Mouse (Mus musculus): ENCODE measurements around the gene Ganab. TPM values are rescaled to one million over a fixed set of nuclear protein-coding genes. Genes with fewer than 3 reads are reported as not detected.

Ganab gene
- polyA plus RNA-seq, 1 experiment from 2014 or later: 104 TPM

DNA sequence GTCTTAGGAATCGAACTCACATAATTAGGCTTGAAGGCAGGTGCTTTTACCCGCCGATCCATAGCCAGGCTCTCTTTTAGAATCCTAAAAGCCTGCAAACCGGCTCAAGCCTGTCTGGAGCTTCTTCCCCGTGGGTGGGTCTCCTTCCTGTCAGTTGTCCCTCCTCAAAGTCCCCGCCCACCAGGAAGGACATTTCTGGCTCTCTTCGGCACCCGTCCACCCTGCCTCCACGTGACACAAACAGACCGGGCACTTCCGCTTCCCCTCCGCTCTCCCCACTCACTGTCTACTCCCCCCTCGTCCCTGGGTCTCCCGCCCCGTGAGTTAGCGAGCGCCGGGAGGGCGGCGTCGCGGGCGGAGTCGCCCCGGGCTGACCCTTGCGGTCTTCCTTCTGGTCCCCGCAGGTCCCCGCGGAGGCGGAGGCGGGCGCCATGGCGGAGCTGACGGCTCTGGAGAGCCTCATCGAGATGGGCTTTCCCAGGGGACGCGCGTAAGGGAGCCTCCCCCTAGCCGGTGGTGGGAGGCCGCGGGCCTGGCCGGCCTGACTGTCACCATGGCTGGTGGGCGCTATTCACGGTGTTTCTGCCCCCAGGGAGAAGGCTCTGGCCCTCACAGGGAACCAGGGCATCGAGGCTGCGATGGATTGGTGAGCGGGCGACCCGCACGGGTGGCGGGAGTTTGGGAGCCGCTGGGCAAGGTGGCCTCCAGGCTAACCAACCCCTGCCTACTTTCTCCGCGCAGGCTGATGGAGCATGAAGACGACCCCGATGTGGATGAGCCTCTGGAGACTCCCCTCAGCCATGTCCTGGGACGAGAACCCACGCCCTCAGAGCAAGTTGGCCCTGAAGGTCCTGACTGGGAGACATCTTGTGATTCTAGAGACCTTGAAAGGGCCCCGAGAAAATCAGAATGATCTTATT lies 26.3 kb upstream of the Ganab start, which contains the start of gene Ubxn1:
TSS of gene Ubxn1 (plus strand) at position 230 of the 920 bp plus-strand sequence.
- Histone ChIP-seq H3K4me3 (replicated peaks) (peak within 1 kb of the TSS; percentile 94), H3K36me3 (peaks cover 35% of the 10 kb centered on the region), H3K4me2 (replicated peaks) (peak within 1 kb of the TSS; percentile 83), H3K9me3 (replicated peaks) (no peaks in the 10 kb centered on the region), H3K4me1 (peaks cover 9% of the 10 kb centered on the region), H3K27ac (replicated peaks) (peak within 1 kb of the TSS; percentile 85), H3K9ac (peak within 1 kb of the TSS; percentile 96), H3K27me3 (no peaks in the 10 kb centered on the region)
- under 1% methylated on average over 59 of the region's 59 CpGs for WGBS
- peak; percentile 97 for ATAC-seq (ENCODE audit: insufficient number of reproducible peaks, low FRiP score, low TSS enrichment, low read depth)

GRCm38 (mm10) chr19:8872266-8872840 lies 25.5 kb upstream of the Ganab start:
- Histone ChIP-seq H3K4me2 (replicated peaks) (peak overlapping the region; percentile 83), H3K36me3 (peaks cover 40% of the 10 kb centered on the region), H3K9me3 (replicated peaks) (no peaks in the 10 kb centered on the region), H3K4me3 (replicated peaks) (peak overlapping the region; percentile 94), H3K27ac (replicated peaks) (0 out of 2 replicates have a peak overlapping the region, but pooled peaks have one; percentile 85), H3K4me1 (peaks cover 9% of the 10 kb centered on the region), H3K9ac (peak overlapping the region; percentile 96), H3K27me3 (no peaks in the 10 kb centered on the region)
- no peak for ATAC-seq (ENCODE audit: insufficient number of reproducible peaks, low FRiP score, low TSS enrichment, low read depth)
- 64% methylated on average over 10 of the region's 10 CpGs for WGBS

- no peaks in the 10 kb centered on the region for H3K9me3 ChIP-seq (replicated peaks)
- no peak overlapping the region for H3K27ac ChIP-seq (replicated peaks)
- H3K27me3 ChIP-seq: no peaks in the 10 kb centered on the region
- H3K36me3 ChIP-seq: peaks cover 45% of the 10 kb centered on the region
- WGBS: 95% methylated on average over 7 of the region's 7 CpGs
- H3K4me2 ChIP-seq (replicated peaks): no peak overlapping the region
- no peak overlapping the region for H3K4me3 ChIP-seq (replicated peaks)
- H3K4me1 ChIP-seq: peaks cover 17% of the 10 kb centered on the region
- no peak for ATAC-seq (ENCODE audit: insufficient number of reproducible peaks, low FRiP score, low TSS enrichment, low read depth)
- H3K9ac ChIP-seq: no peak overlapping the region
These were observed 22.8 kb upstream of the Ganab start for GRCm38 (mm10) chr19:8875031-8875430.

- Histone ChIP-seq H3K4me3 (replicated peaks) (peak within 1 kb of the TSS; percentile 76), H3K27me3 (no peaks in the 10 kb centered on the region), H3K4me2 (replicated peaks) (peak within 1 kb of the TSS; percentile 76), H3K27ac (replicated peaks) (peak within 1 kb of the TSS; percentile 90), H3K4me1 (peaks cover 15% of the 10 kb centered on the region), H3K9me3 (replicated peaks) (no peaks in the 10 kb centered on the region), H3K9ac (peak within 1 kb of the TSS; percentile 86), H3K36me3 (peaks cover 19% of the 10 kb centered on the region)
- WGBS: under 1% methylated on average over 42 of the region's 42 CpGs
- peak; percentile 96 for ATAC-seq (ENCODE audit: insufficient number of reproducible peaks, low FRiP score, low TSS enrichment, low read depth)
These were observed 17.4 kb upstream of the Ganab start, which contains the start of gene Uqcc3 for GRCm38 (mm10) chr19:8880311-8881033. Gene Uqcc3, minus strand, starts transcription at chr19:8880923.

DNA sequence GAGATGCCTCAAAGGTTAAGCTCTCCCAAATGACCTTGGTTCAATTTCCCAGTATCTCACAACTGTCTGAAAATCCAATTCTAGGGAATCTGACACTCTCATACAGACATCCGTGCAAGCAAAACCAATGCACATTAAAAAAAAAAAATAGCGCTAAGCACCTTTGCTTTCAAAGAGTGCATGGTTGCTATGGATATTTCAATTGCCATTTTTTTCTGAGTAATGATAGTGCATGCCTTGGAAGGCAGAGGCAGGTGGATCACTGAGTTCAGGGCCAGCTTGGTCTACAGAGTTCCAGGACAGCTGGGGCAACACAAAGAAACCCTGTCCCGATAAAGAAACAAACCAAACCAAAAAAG lies 16.9 kb upstream of the Ganab start:
- no peaks in the 10 kb centered on the region for H3K9me3 ChIP-seq (replicated peaks)
- no peak for ATAC-seq (ENCODE audit: insufficient number of reproducible peaks, low FRiP score, low TSS enrichment, low read depth)
- 9% methylated on average over 3 of the region's 3 CpGs for WGBS
- peak overlapping the region; percentile 90; the same call in 1 of the 2 replicates for H3K27ac ChIP-seq (replicated peaks)
- H3K4me3 ChIP-seq (replicated peaks): peak overlapping the region; percentile 76
- peaks cover 15% of the 10 kb centered on the region for H3K4me1 ChIP-seq
- H3K27me3 ChIP-seq: no peaks in the 10 kb centered on the region
- peak overlapping the region; percentile 86 for H3K9ac ChIP-seq
- H3K4me2 ChIP-seq (replicated peaks): peak overlapping the region; percentile 76
- peaks cover 14% of the 10 kb centered on the region for H3K36me3 ChIP-seq

DNA sequence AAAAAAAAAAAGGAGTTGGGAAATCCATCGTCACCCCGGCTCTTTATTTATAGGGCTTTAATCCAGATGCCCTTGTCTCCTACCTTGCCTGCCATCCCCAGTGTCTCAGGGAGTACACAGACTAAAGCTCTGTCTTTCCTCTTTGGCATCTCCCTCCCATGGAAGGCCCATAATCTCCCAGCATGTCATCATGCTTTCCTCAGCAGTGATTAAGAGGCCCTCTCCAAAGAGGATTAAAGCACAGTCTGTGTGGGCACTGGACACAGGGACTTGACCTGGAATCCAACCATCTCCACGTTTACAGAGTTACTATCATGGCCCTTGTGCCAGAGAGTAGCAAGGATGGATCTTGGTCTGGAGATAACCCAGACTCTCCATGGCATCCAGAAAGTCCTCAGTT lies 14.3 kb upstream of the Ganab start, which contains the start of the genes Lbhd1 and Gm49403:
TSS of gene Lbhd1 (plus strand) at position 117 of the 400 bp plus-strand sequence.
TSS of gene Gm49403 (plus strand) at position 315 of the 400 bp plus-strand sequence.
- no peaks in the 10 kb centered on the region for H3K9me3 ChIP-seq (replicated peaks)
- 74% methylated on average over 3 of the region's 3 CpGs for WGBS
- H3K9ac ChIP-seq: no peak within 1 kb of the TSS
- H3K27ac ChIP-seq (replicated peaks): no peak within 1 kb of the TSS
- no peak within 1 kb of the TSS for H3K4me2 ChIP-seq (replicated peaks)
- H3K27me3 ChIP-seq: no peaks in the 10 kb centered on the region
- H3K4me1 ChIP-seq: peaks cover 26% of the 10 kb centered on the region
- no peak within 1 kb of the TSS for H3K4me3 ChIP-seq (replicated peaks)
- H3K36me3 ChIP-seq: no peaks in the 10 kb centered on the region
- ATAC-seq (ENCODE audit: insufficient number of reproducible peaks, low FRiP score, low TSS enrichment, low read depth): no peak

DNA sequence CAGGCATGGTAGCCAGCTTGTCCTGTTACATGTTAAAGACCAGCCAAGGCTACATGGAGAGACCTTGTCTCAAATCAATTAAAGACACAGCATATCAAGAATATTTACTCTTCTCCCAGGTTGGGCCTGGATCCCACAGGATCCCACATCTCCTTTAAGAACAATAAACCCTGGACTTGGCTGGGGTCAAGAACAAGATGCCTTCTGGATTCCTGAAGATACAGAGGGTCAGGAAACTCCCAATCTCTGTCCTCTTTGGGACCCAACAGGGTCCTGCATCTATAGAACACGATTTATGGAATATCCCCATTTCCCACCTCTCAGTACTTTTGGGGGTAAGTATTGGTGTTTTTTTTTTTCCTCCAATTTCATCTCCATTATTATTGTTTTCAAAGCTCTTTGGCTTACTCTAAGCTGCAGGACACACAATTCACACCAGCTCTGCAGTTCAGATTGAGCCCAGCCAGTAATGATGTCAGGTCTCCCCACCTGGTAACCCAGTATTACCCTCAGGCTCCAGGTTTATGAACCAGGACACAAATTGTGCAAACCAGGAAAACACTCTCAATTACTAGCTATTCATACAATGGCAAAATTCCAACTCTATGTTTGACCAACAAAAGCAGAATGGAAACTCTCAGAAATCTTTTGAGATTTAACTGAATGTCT lies 10.8 kb upstream of the Ganab start:
- H3K9me3 ChIP-seq (replicated peaks): no peaks in the 10 kb centered on the region
- no peak overlapping the region; the same call in 1 of the 2 replicates for H3K9ac ChIP-seq
- H3K4me2 ChIP-seq (replicated peaks): peak overlapping the region; percentile 70; the same call in 1 of the 2 replicates
- peak overlapping the region; percentile 88 for H3K27ac ChIP-seq (replicated peaks)
- 44% methylated on average over 1 of the region's 1 CpGs for WGBS
- H3K36me3 ChIP-seq: peaks cover 15% of the 10 kb centered on the region
- no peak for ATAC-seq (ENCODE audit: insufficient number of reproducible peaks, low FRiP score, low TSS enrichment, low read depth)
- peaks cover 18% of the 10 kb centered on the region for H3K4me1 ChIP-seq
- no peaks in the 10 kb centered on the region for H3K27me3 ChIP-seq
- no peak overlapping the region for H3K4me3 ChIP-seq (replicated peaks)

GRCm38 (mm10) chr19:8887585-8888463 lies 10.0 kb upstream of the Ganab start:
- ATAC-seq (ENCODE audit: insufficient number of reproducible peaks, low FRiP score, low TSS enrichment, low read depth): no peak
- no peaks in the 10 kb centered on the region for H3K27me3 ChIP-seq
- peak overlapping the region; percentile 70 for H3K4me3 ChIP-seq (replicated peaks)
- H3K9ac ChIP-seq: peak overlapping the region; percentile 89
- peak overlapping the region; percentile 88 for H3K27ac ChIP-seq (replicated peaks)
- WGBS: 13% methylated on average over 19 of the region's 19 CpGs
- H3K4me2 ChIP-seq (replicated peaks): peak overlapping the region; percentile 70
- no peaks in the 10 kb centered on the region for H3K9me3 ChIP-seq (replicated peaks)
- peaks cover 18% of the 10 kb centered on the region for H3K4me1 ChIP-seq
- peaks cover 15% of the 10 kb centered on the region for H3K36me3 ChIP-seq

- H3K27ac ChIP-seq (replicated peaks): peak within 1 kb of the TSS; percentile 88
- H3K36me3 ChIP-seq: peaks cover 15% of the 10 kb centered on the region
- no peaks in the 10 kb centered on the region for H3K9me3 ChIP-seq (replicated peaks)
- peak within 1 kb of the TSS; percentile 70 for H3K4me2 ChIP-seq (replicated peaks)
- H3K4me3 ChIP-seq (replicated peaks): peak within 1 kb of the TSS; percentile 70
- H3K27me3 ChIP-seq: no peaks in the 10 kb centered on the region
- WGBS: under 1% methylated on average over 58 of the region's 58 CpGs
- ATAC-seq (ENCODE audit: insufficient number of reproducible peaks, low FRiP score, low TSS enrichment, low read depth): peak; percentile 93
- peaks cover 22% of the 10 kb centered on the region for H3K4me1 ChIP-seq
- peak within 1 kb of the TSS; percentile 89 for H3K9ac ChIP-seq
These were observed 9.1 kb upstream of the Ganab start, which contains the start of the genes 1810009A15Rik and Gm49416 for GRCm38 (mm10) chr19:8888511-8889385. Gene 1810009A15Rik, plus strand, starts transcription at chr19:8888853. Gene Gm49416, plus strand, starts transcription at chr19:8888926.

Measured in embryonic facial prominence, embryonic 15.5 days (tissue).